Mouse (Mus musculus) liver, postnatal 0 days (tissue): ENCODE data around the gene Plcb3. TPM values are rescaled to one million over a fixed set of nuclear protein-coding genes. Genes with fewer than 3 reads are reported as not detected.

Experiments used
- ATAC-seq: fragments of 200-750 bp; cut with Nextera tagmentation; 2 replicates; pipeline ENCODE4 v1.8.0; 2017; ENCODE audit warnings: mild to moderate bottlenecking, moderate library complexity
- DNase-seq: peaks from one replicate; pipeline ENCODE4 v3.0.0-alpha.2; 2016
- H3K27ac ChIP-seq: fragments of 300-500 bp; sonication (generic); 2 replicates; pipeline ENCODE4 v1.5.1; 2014; ENCODE audit warnings: antibody characterized with exemption, moderate library complexity, mild to moderate bottlenecking, low read depth
- H3K27me3 ChIP-seq: fragments of 300-500 bp; sonication (generic); 2 replicates; pipeline ENCODE4 v1.6.1; 2014; ENCODE audit warnings: low read length, control low read depth, mixed read lengths; ENCODE audit not compliant: insufficient read depth
- H3K36me3 ChIP-seq: fragments of 300-500 bp; sonication (generic); replicated peaks from 2 replicates; pipeline ENCODE4 v1.6.1; 2014; ENCODE audit warnings: mild to moderate bottlenecking, control low read depth, low read length, moderate library complexity, mixed read lengths; ENCODE audit not compliant: insufficient read depth
- H3K4me1 ChIP-seq: fragments of 300-500 bp; sonication (generic); 2 replicates; pipeline ENCODE4 v1.6.1; 2014; ENCODE audit warnings: antibody characterized with exemption, mild to moderate bottlenecking, control low read depth; ENCODE audit not compliant: insufficient read depth
- H3K4me2 ChIP-seq: fragments of 300-500 bp; sonication (generic); 2 replicates; pipeline ENCODE4 v1.6.1; 2014; ENCODE audit warnings: low read depth, mild to moderate bottlenecking, low read length, moderate library complexity, mixed read lengths
- H3K4me3 ChIP-seq: fragments of 300-500 bp; sonication (generic); 2 replicates; pipeline ENCODE4 v1.5.1; 2014; ENCODE audit warnings: low read depth, low read length
- H3K9ac ChIP-seq: fragments of 300-500 bp; sonication (generic); replicated peaks from 2 replicates; pipeline ENCODE4 v1.6.1; 2014; ENCODE audit warnings: mild to moderate bottlenecking, moderate library complexity
- H3K9me3 ChIP-seq: fragments of 300-500 bp; sonication (generic); 2 replicates; pipeline ENCODE4 v1.6.1; 2016; ENCODE audit warnings: mild to moderate bottlenecking, control low read depth, low read length, mixed read lengths
- CTCF ChIP-seq: sonication (generic); IDR thresholded peaks from 2 replicates; pipeline ENCODE4 v1.5.1; 2016; ENCODE audit warnings: antibody characterized with exemption, low read depth
- EP300 ChIP-seq: IDR thresholded peaks from 2 replicates; pipeline ENCODE4 v1.6.1; 2016; ENCODE audit warnings: antibody characterized with exemption, low read depth, mild to moderate bottlenecking
- WGBS: fragments of 180-500 bp; shearing (Covaris S2); extraction: QIAGEN DNeasy Blood & Tissue Kit; methylation state at CpG from one replicate; pipeline ENCODE4 v1.1.7; 2014; ENCODE audit not compliant: insufficient replicate concordance; 5-methylcytosine and 5-hydroxymethylcytosine counted together
- polyA plus RNA-seq: library from polyadenylated mRNA; unstranded; fragments of >200 nt; fragmentation: Nextera tagmentation; extraction: Ambion mirVana; gene quantifications from 2 replicates; pipeline ENCODE4 v1.2.1, GENCODE M21; 2015

The Plcb3 gene
- polyA plus RNA-seq, 1 experiment from 2014 or later: 3.5 TPM

GRCm38 (mm10) chr19:6919876-6920740 lies 56.2 kb downstream of the Plcb3 start:
- Histone ChIP-seq H3K9me3 (no peaks in the 10 kb centered on the region), H3K27ac (peak overlapping the region; percentile 19; the same call in 1 of the 2 replicates), H3K4me1 (peaks cover 34% of the 10 kb centered on the region), H3K36me3 (peaks cover 12% of the 10 kb centered on the region), H3K27me3 (peaks cover 11% of the 10 kb centered on the region), H3K4me3 (peak overlapping the region; percentile 71), H3K9ac (peak overlapping the region; percentile 79), H3K4me2 (peak overlapping the region; percentile 94)
- DNase-seq (no peak), ATAC-seq (no peak)
- TF ChIP-seq CTCF (no peak), EP300 (no peak)
- WGBS: 37% methylated on average over 8 of the region's 8 CpGs

DNA sequence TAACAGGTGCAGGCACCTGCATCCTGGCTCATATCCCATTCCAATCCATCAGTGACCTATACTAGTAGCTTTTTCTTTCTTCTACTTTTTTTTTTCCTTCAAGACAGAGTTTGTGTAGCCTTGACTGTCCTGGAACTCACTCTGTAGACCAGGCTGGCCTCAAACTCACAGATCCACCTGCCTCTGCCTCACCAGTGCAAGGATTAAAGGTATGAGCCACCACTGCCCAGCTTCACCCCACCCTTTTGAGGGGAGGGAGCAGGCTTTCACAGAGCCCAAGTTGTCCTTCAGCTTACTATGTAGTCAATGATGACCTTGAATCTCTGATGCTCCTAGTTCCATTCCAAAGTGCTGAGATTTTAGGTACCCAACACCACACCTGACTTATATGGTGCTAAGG lies 56.8 kb downstream of the Plcb3 start:
- DNase-seq: no peak
- H3K27me3 ChIP-seq: peaks cover 5% of the 10 kb centered on the region; the same call in 1 of the 2 replicates
- H3K27ac ChIP-seq: no peak overlapping the region
- no peak for TF ChIP-seq CTCF
- no peaks in the 10 kb centered on the region for H3K9me3 ChIP-seq
- H3K4me2 ChIP-seq: no peak overlapping the region
- no peak overlapping the region for H3K9ac ChIP-seq
- ATAC-seq: no peak
- H3K4me3 ChIP-seq: no peak overlapping the region
- H3K4me1 ChIP-seq: peaks cover 29% of the 10 kb centered on the region
- peaks cover 14% of the 10 kb centered on the region for H3K36me3 ChIP-seq

GRCm38 (mm10) chr19:6918321-6918720 lies 57.9 kb downstream of the Plcb3 start:
- peaks cover 29% of the 10 kb centered on the region for H3K4me1 ChIP-seq
- H3K9ac ChIP-seq: no peak overlapping the region
- no peaks in the 10 kb centered on the region for H3K9me3 ChIP-seq
- H3K4me2 ChIP-seq: no peak overlapping the region
- peaks cover 23% of the 10 kb centered on the region for H3K36me3 ChIP-seq
- H3K27ac ChIP-seq: peak overlapping the region; percentile 22; the same call in 1 of the 2 replicates
- DNase-seq: no peak
- no peak for ATAC-seq
- H3K4me3 ChIP-seq: no peak overlapping the region
- WGBS: 70% methylated on average over 4 of the region's 4 CpGs
- peaks cover 2% of the 10 kb centered on the region; the same call in 1 of the 2 replicates for H3K27me3 ChIP-seq
- TF ChIP-seq CTCF: no peak
- TF ChIP-seq EP300: no peak

GRCm38 (mm10) chr19:6916496-6916895 lies 59.8 kb downstream of the Plcb3 start:
- H3K9ac ChIP-seq: no peak overlapping the region
- H3K4me2 ChIP-seq: no peak overlapping the region
- no peaks in the 10 kb centered on the region for H3K27me3 ChIP-seq
- no peak overlapping the region for H3K4me3 ChIP-seq
- TF ChIP-seq CTCF: no peak
- no peak for TF ChIP-seq EP300
- 84% methylated on average over 4 of the region's 4 CpGs for WGBS
- no peak for DNase-seq
- no peak for ATAC-seq
- no peaks in the 10 kb centered on the region for H3K9me3 ChIP-seq
- H3K36me3 ChIP-seq: peaks cover 41% of the 10 kb centered on the region
- H3K4me1 ChIP-seq: peaks cover 21% of the 10 kb centered on the region
- H3K27ac ChIP-seq: no peak overlapping the region

DNA sequence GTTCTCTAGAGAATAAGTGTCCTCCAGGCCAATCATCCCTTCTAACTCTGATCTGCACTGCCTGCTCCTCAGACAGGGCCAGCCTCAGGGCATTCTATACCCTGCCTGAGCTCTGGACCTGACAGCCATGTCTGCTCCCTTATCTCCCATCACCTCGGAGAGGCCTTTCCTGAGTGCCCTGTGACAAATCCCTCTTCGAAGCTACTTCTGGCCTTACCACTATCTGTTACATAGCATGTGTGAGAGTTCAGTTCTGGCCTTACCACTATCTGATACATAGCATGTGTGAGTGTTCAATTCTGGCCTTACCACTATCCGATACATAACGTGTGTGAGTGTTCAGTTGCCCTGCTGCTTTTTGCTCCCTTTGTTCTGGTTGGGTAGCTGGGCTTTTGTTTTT lies 61.0 kb downstream of the Plcb3 start:
- Histone ChIP-seq H3K4me2 (no peak overlapping the region), H3K4me1 (peaks cover 21% of the 10 kb centered on the region), H3K9ac (no peak overlapping the region), H3K4me3 (no peak overlapping the region), H3K27me3 (no peaks in the 10 kb centered on the region), H3K36me3 (peaks cover 46% of the 10 kb centered on the region), H3K27ac (no peak overlapping the region), H3K9me3 (no peaks in the 10 kb centered on the region)
- DNase-seq (no peak), ATAC-seq (peak; percentile 36)
- no peak for TF ChIP-seq EP300
- TF ChIP-seq CTCF: no peak
- WGBS: 45% methylated on average over 4 of the region's 4 CpGs

GRCm38 (mm10) chr19:6914540-6914939 lies 61.7 kb downstream of the Plcb3 start:
- Histone ChIP-seq H3K4me3 (no peak overlapping the region), H3K9me3 (no peaks in the 10 kb centered on the region), H3K36me3 (peaks cover 44% of the 10 kb centered on the region), H3K4me2 (no peak overlapping the region), H3K27ac (no peak overlapping the region), H3K9ac (no peak overlapping the region), H3K27me3 (no peaks in the 10 kb centered on the region), H3K4me1 (peaks cover 14% of the 10 kb centered on the region)
- 87% methylated on average over 9 of the region's 9 CpGs for WGBS
- ATAC-seq: no peak
- TF ChIP-seq EP300: no peak
- TF ChIP-seq CTCF: no peak
- DNase-seq: no peak
